Mouse (Mus musculus) lung, postnatal 36 days (tissue): Measurements from ENCODE around the gene Fbxw11.
"Not testable (repeated sequence)": the region's sequence is repeated elsewhere in the genome, so short reads cannot be mapped to it uniquely, and the experiment has no call there.

Experiments
- DNase-seq: peaks from one replicate; pipeline ENCODE4 v3.0.0; 2022; ENCODE audit warnings: mixed read lengths

The Fbxw11 gene

GRCm38 (mm10) chr11:32679091-32679490, 36.6 kb downstream of the Fbxw11 start:
- not testable (repeated sequence) for DNase-seq

- DNase-seq: no peak
These were observed 37.5 kb downstream of the Fbxw11 start for GRCm38 (mm10) chr11:32680014-32680413.

- DNase-seq: no peak
These were observed 38.8 kb downstream of the Fbxw11 start for GRCm38 (mm10) chr11:32681192-32681795.

- DNase-seq: no peak
These were observed 40.0 kb downstream of the Fbxw11 start for GRCm38 (mm10) chr11:32682335-32683102.

- DNase-seq: no peak
These were observed 42.2 kb downstream of the Fbxw11 start for GRCm38 (mm10) chr11:32684690-32685254.

GRCm38 (mm10) chr11:32688245-32688855, 45.8 kb downstream of the Fbxw11 start:
- peak; percentile 34 for DNase-seq

- no peak for DNase-seq
These were observed 47.0 kb downstream of the Fbxw11 start for GRCm38 (mm10) chr11:32689510-32689909.

- DNase-seq: no peak
These were observed 50.3 kb downstream of the Fbxw11 start for GRCm38 (mm10) chr11:32692834-32693233.

- no peak for DNase-seq
These were observed 51.1 kb downstream of the Fbxw11 start for GRCm38 (mm10) chr11:32693431-32694141.

GRCm38 (mm10) chr11:32694322-32695003, 51.9 kb downstream of the Fbxw11 start:
- not testable (repeated sequence) for DNase-seq

GRCm38 (mm10) chr11:32696446-32697090, 54.0 kb downstream of the Fbxw11 start:
- DNase-seq: peak; percentile 25

- no peak for DNase-seq
These were observed 55.2 kb downstream of the Fbxw11 start for GRCm38 (mm10) chr11:32697695-32698094.

GRCm38 (mm10) chr11:32699913-32700493, 57.5 kb downstream of the Fbxw11 start:
- no peak for DNase-seq

- no peak for DNase-seq
These were observed 59.0 kb downstream of the Fbxw11 start for GRCm38 (mm10) chr11:32701566-32701965.

GRCm38 (mm10) chr11:32704241-32704890, 61.8 kb downstream of the Fbxw11 start:
- DNase-seq: no peak

- no peak for DNase-seq
These were observed 64.0 kb downstream of the Fbxw11 start for GRCm38 (mm10) chr11:32706406-32706993.

GRCm38 (mm10) chr11:32707481-32707880, 65.0 kb downstream of the Fbxw11 start:
- no peak for DNase-seq

GRCm38 (mm10) chr11:32708739-32709501, 66.4 kb downstream of the Fbxw11 start:
- DNase-seq: no peak

GRCm38 (mm10) chr11:32709563-32709962, 67.0 kb downstream of the Fbxw11 start:
- peak; percentile 83 for DNase-seq

GRCm38 (mm10) chr11:32714230-32714629, 71.7 kb downstream of the Fbxw11 start:
- DNase-seq: peak; percentile 51
